Mouse (Mus musculus) lung, postnatal 0 days (tissue): ENCODE results near the gene Krt31.

ENCODE experiments used
- CTCF ChIP-seq: IDR thresholded peaks from 2 replicates; pipeline ENCODE4 v1.5.1; 2016; ENCODE audit warnings: antibody characterized with exemption, mild to moderate bottlenecking
- EP300 ChIP-seq: IDR thresholded peaks from 2 replicates; pipeline ENCODE4 v1.6.1; 2016; ENCODE audit warnings: antibody characterized with exemption, mild to moderate bottlenecking, control low read depth

GRCm38 (mm10) chr11:100088378-100089025, 38.2 kb upstream of the Krt31 start:
- TF ChIP-seq CTCF (no peak), EP300 (no peak)
